Mouse (Mus musculus) A20 (cell line): Measurements from ENCODE around the gene Nfxl1.

Experiments used
- DNase-seq: peaks from one replicate; pipeline ENCODE4 v3.0.0-alpha.2; 2011; ENCODE audit warnings: low read depth, low spot score

Gene Nfxl1

DNA sequence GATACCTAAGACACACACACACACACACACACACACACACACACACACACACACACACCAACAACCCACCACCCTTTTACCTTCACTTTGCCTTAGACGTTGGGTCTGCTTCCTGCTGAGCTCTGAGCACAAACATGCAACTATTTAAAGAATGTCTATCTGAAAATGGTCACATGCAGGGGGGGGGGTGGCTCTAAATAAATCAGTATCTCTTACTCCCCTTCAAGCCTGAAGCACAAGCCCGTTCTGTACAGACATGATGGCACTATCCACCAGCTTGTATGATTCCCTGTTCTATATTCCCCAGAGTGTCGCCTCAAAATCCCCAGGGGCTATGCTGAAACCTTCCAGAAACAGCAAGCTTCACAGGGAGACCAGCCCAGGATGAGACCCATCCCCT is 57.7 kb downstream of the Nfxl1 start:
- no peak for DNase-seq

DNA sequence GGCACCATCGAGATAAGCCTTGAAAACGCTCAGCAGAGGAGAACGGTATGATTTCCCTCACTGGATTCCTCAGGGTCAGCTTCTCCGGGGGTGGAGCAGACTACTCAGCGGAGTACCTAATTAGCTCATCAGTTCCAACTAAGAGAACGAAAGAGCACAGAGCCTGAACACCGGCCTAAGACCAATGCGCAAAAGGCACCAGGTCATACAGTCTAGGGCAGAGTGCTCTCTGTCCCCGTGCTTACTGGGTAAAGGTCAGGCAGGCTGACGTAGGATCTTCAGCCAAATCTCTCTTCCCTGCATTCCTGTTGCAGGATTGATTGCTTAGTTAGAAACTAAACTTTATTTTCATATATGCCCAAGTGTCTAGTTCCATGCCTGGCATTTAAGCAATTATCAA is 61.2 kb downstream of the Nfxl1 start:
- DNase-seq, result no peak

DNA sequence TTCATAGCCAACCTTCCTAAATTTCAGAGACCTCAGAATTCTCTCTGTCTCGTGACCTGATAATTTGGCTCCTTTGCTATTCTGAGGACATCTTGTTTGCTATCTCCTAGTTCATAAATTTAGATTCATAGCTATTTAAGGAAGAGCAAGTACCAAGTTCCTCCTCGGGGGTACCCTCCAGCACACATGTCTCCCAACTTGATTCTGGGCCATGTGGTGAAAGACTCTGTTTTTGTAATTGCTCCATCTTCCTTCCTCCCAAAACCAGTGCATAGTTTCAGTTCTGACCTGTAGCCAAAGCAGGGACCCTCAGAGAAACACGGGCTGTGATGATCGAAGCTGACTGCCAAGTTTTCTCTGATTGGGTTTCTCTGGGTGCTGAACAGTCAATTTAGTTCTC is 62.7 kb downstream of the Nfxl1 start:
- DNase-seq, result no peak

DNA sequence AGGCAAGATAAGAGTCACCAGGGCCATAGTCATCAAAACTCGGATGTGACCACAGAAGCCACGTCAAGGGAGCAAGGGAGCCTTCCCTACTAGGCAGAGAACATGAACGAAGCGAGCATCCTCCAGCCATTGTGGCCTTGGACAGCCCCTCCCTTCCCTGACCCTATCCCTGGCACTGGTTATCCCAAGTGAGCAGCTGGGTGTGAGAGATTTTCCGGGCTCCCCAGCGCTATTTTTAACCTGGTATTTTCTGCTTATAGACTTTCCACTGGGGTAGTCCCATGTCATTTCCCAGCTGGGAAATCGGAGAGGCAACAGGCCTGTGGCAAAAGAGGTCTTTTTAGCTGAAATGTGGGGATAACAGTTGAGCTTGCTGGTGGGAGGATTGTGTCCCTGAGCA is 65.6 kb downstream of the Nfxl1 start:
- no peak for DNase-seq

DNA sequence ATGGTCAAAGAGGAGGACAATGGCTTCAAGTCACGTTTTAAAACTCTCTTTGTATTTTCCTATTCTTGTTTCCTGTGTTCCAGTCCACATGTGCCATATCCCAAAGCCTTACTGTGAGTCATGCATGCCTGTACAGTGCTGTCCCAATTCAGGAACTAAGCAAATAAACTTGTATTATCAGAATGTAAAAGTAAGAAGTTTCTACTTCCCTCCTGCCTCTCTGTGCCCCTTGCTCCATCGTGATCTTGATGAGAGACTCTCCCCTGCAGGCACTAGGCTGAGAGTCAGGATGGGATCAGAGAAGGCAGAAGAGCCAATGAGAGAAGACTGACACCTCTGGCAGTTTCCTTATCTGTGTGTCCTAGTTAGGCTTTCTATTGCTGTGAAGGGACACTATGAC is 68.3 kb downstream of the Nfxl1 start:
- no peak for DNase-seq

DNA sequence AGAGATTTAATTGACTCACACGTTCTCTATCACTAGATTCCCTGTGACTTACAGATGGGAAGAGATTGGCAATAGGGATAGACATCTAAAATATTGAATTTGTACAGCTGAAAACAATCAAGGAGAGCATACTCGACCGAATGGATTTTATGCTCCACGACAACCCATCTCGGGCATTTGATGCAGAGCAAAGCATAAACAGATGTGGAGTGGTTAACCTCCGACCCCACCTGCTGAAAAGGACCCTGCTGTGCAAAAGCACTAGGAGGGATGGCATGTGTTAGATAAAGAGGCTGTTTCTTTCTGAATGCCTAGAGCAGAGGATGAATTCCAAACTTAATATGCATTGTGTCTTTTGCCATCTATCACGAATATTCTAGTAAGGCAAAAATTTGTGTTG is 79.0 kb downstream of the Nfxl1 start:
- no peak for DNase-seq

DNA sequence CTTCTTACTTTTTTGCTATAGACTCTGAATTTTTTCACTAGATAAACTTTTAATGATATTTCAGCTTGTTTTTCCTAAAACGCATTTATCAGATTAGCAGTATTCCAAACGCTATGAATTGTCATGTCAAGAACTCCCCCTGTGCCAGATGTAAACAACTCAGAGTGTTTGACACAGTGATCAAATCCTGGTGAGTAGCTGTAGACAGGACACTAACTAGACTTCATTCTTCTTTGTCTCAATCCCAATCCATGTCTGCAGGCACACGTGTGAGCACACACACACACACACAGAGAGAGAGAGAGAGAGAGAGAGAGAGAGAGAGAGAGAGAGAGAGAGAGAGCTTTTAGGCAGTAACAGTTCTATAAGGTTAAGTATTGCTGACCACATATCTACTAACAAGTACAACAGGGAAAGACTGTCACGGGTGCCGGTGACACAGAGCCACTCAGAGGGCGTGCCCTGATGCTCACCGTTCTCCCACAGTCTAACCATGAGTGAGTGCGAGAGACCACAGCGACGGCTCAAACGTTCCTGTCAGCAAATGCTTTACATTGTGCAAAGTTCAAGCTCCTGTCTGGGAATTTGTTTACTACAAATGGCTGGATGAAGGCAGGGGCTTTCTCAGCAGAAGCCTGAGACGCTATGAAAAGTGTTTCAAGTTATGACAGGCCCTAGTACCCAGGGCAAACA is 87.0 kb downstream of the Nfxl1 start:
- DNase-seq, result no peak

DNA sequence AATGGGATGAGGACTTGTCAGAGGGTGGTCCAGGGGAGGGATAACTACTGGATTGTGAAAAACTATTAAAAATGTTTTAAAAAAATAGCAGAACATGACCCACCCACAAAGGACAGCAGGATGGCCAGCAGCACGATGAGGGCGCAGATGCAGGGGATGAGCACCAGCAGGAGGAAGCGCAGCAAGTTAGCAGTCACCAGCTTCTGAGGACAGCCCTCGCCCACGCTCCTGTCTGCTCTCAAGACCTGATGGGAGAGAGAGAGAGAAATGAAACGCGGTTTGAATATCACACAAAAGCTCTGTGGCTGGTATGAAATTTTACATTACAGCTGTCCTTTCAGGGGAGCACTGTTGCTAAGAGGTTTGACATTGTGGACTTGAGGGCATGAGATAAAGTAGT is 87.7 kb downstream of the Nfxl1 start:
- no peak for DNase-seq

DNA sequence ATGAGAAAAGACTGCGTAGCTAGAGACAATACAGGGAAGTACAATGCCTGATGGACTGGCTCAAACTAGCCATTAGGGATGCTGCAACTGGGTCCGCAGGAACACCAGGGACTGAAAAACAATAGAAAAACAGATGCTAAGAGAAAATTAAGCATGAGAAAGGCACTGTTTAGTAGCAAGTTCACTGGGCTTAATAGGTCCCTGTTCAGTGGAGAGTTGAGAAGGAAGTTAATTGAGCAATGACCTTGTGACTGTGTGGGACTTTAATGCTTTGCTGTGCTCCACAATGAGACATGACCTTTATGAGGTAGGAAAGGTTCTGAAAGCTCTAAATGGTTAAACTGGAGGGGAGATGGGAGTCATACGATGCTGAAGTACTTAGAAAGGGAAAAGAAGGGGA is 94.6 kb downstream of the Nfxl1 start:
- no peak for DNase-seq
